In the genomic region with DNA sequence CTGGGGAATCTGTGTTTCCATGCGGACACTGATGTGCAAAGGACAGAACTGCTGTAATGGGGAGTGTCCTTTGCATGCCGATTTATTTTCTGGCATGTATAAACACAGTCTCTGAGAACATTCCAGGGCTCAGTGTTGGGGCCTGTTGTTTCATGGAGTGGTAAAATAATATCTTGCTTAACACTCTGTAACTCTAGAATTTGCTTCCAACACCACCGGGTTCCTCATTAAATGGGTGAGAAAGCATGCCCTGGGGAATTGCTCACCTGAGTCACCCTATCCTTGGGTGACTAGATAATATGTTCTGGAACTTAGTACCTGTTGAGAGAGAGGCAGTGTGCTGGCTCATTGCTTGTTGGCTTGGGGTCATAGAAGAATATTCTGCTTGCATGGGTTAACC, we compare ENCODE assay signal across 21 mouse cellular contexts.
DNase-seq lines count a peak whose midpoint lies in the region; ATAC-seq and TF ChIP-seq lines count a peak whose summit lies in the region.
"Had no signal": no experiment of that assay in that cellular context is flagged by ENCODE, and none has a peak within 500 bp of the region (broad histone marks: within the 10 kb centered on the region; RNA-seq: fewer than 3 reads in every experiment).

No protein-coding gene starts in this region.

- H3K4me2 ChIP-seq in midbrain, embryonic 13.5 days (replicated peaks): no peak overlapping the region
- H3K4me2 ChIP-seq: embryonic facial prominence, embryonic 13.5 days; forebrain, embryonic 13.5 days; forebrain, embryonic 15.5 days had no signal

- no peak overlapping the region for H3K9ac ChIP-seq in midbrain, embryonic 13.5 days (replicated peaks)
- H3K9ac ChIP-seq: embryonic facial prominence, embryonic 13.5 days; forebrain, embryonic 13.5 days; forebrain, embryonic 15.5 days; forebrain, postnatal 0 days had no signal

- H3K36me3 ChIP-seq in midbrain, embryonic 13.5 days: no peaks in the 10 kb centered on the region
- H3K36me3 ChIP-seq: embryonic facial prominence, embryonic 13.5 days; forebrain, embryonic 10.5 days; forebrain, embryonic 15.5 days had no signal

- POLR2A ChIA-PET in Patski (lab: Charles Lee): no interaction called here

- CTCF ChIA-PET in Patski (lab: Charles Lee): interaction anchor here (1.4 kb wide), 1 partner anchor 17 kb away, joined by 3 read pairs; no protein-coding TSS in a partner anchor

- no peak overlapping the region for H3K4me3 ChIP-seq in midbrain, embryonic 13.5 days (replicated peaks)
- H3K4me3 ChIP-seq: embryonic facial prominence, embryonic 13.5 days; forebrain, embryonic 10.5 days; forebrain, embryonic 13.5 days; forebrain, embryonic 15.5 days had no signal

- in situ Hi-C loops in Patski (cut with MboI; ENCODE audit: low pct_unique_long_range_greater_than_20kb): no loop called here

- peak; percentile 86 for ATAC-seq in Patski
- ATAC-seq in midbrain, embryonic 13.5 days: no peak
- ATAC-seq: activated CD4-positive, CD25-positive, alpha-beta regulatory T cell, adult 4 months; forebrain, embryonic 13.5 days; forebrain, embryonic 15.5 days; forebrain, postnatal 0 days had no signal

- no peaks in the 10 kb centered on the region for H3K9me3 ChIP-seq in midbrain, embryonic 13.5 days
- H3K9me3 ChIP-seq: embryonic facial prominence, embryonic 13.5 days; forebrain, embryonic 10.5 days; forebrain, embryonic 13.5 days; forebrain, embryonic 15.5 days had no signal

- H3K27ac ChIP-seq in midbrain, embryonic 13.5 days: no peak overlapping the region
- H3K27ac ChIP-seq: embryonic facial prominence, embryonic 13.5 days; forebrain, embryonic 10.5 days; forebrain, embryonic 13.5 days; forebrain, embryonic 15.5 days had no signal

- no peaks in the 10 kb centered on the region for H3K4me1 ChIP-seq in midbrain, embryonic 13.5 days (replicated peaks)
- H3K4me1 ChIP-seq: forebrain, embryonic 10.5 days; forebrain, embryonic 13.5 days; forebrain, embryonic 15.5 days had no signal

- WGBS in midbrain, embryonic 13.5 days: 93% methylated on average over 3 of the region's 3 CpGs

- peak; percentile 14 for DNase-seq in heart, adult 11 months
- DNase-seq in heart, adult 8-10 months (ENCODE audit: low spot score): no peak
- peak; percentile 61 for DNase-seq in Patski (ENCODE audit: low read depth, low spot score)
- DNase-seq in adipocyte (ENCODE audit: low spot score): peak; percentile 64
- peak; percentile 51 for DNase-seq in gonadal fat pad, adult 2 months (ENCODE audit: low read depth)
- DNase-seq in adrenal gland, postnatal 36 days: no peak
- DNase-seq: adrenal gland, adult 2 months; adrenal gland, postnatal 10 days; adrenal gland, postnatal 25 days; cerebellum, adult 11-12 months; cerebellum, adult 2 months; cerebellum, adult 9-10 months; cerebellum, postnatal 10 days; cerebellum, postnatal 25 days; forebrain, postnatal 0 days had no signal

- H3K27me3 ChIP-seq in Patski: no peaks in the 10 kb centered on the region
- no peaks in the 10 kb centered on the region for H3K27me3 ChIP-seq in midbrain, embryonic 13.5 days
- H3K27me3 ChIP-seq: embryonic facial prominence, embryonic 13.5 days; forebrain, embryonic 13.5 days; forebrain, embryonic 15.5 days had no signal

- no peak for TF ChIP-seq CTCF in Patski (IDR thresholded peaks at IDR 0.05)

Comparison
In these comparisons a context has a peak if more than half of its experiments do, and no peak if none do; other contexts are left out.
1. DNase-seq: peak in heart, adult 11 months (single experiment), Patski (single experiment), adipocyte (single experiment) and gonadal fat pad, adult 2 months (single experiment); none in heart, adult 8-10 months (single experiment) and adrenal gland, postnatal 36 days (0 of 2).